Mouse (Mus musculus) large intestine, adult 2 months (tissue): Measurements from ENCODE around the gene Ckap2l. TPM values are rescaled to one million over a fixed set of nuclear protein-coding genes. Genes with fewer than 3 reads are reported as not detected.

Experiments
- polyA plus RNA-seq: library from polyadenylated mRNA; depleted of rRNA; stranded (reverse); fragments of >200 nt; gene quantifications from 2 replicates; pipeline ENCODE4 v1.2.3, GENCODE M21; 2012; rRNA removed

Gene Ckap2l
- polyA plus RNA-seq, 1 experiment = 3.8 TPM

Other genes starting within 250 kb of the Ckap2l start
- 0.03 and 0.07 TPM in 2 replicates for gene Vinac1, start 249.0 kb downstream of the Ckap2l start, polyA plus RNA-seq
- gene Ttl, start 231.3 kb downstream of the Ckap2l start, polyA plus RNA-seq = 2.0 and 2.5 TPM in 2 replicates
- 15.9 and 21.0 TPM in 2 replicates for gene Polr1b, start 196.2 kb downstream of the Ckap2l start, polyA plus RNA-seq
- 21.6 and 21.7 TPM in 2 replicates for gene Chchd5, start 167.5 kb downstream of the Ckap2l start, polyA plus RNA-seq
- 10.1 and 10.2 TPM in 2 replicates for gene Slc20a1, start 98.4 kb downstream of the Ckap2l start, polyA plus RNA-seq
- gene Il1a, start 12.8 kb upstream of the Ckap2l start, polyA plus RNA-seq = 0.12 and 0.48 TPM in 2 replicates
- gene Il1b, start 73.9 kb upstream of the Ckap2l start, polyA plus RNA-seq = 2.3 and 3.1 TPM in 2 replicates
- gene F830045P16Rik, start 239.4 kb upstream of the Ckap2l start, polyA plus RNA-seq = not detected in 2 replicates